Mouse (Mus musculus) layer of hippocampus, postnatal 25 days (tissue): ENCODE measurements around the gene Yif1b. TPM values are rescaled to one million over a fixed set of nuclear protein-coding genes. Genes with fewer than 3 reads are reported as not detected.

Source experiments
- DNase-seq, 2 experiments: peaks; one replicate each; pipeline ENCODE4 v3.0.0; 2022; ENCODE audit warnings: mixed read lengths in 2 of 2, low spot score in 1 of 2; ENCODE audit errors: extremely low spot score in 1 of 2
- total RNA-seq, 2 experiments: library from RNA; stranded (reverse); gene quantifications; 2 replicates each; pipeline ENCODE4 v1.2.3; 2021

Gene Yif1b
- total RNA-seq, 2 experiments from 2014 or later: 43.7 to 50.2 TPM

GRCm38 (mm10) chr7:29279261-29279660 is 41.1 kb downstream of the Yif1b start:
- DNase-seq: no peak

- DNase-seq: no peak
These were observed 41.8 kb downstream of the Yif1b start for GRCm38 (mm10) chr7:29279924-29280323.

GRCm38 (mm10) chr7:29280801-29281200 is 42.7 kb downstream of the Yif1b start:
- DNase-seq: no peak

- DNase-seq: no peak
These were observed 43.3 kb downstream of the Yif1b start, which contains the start of gene Spint2 for GRCm38 (mm10) chr7:29281201-29282073. Gene Spint2 (minus strand): TSS chr7:29281912.

GRCm38 (mm10) chr7:29282074-29282554 is 44.0 kb downstream of the Yif1b start:
- no peak for DNase-seq

GRCm38 (mm10) chr7:29283876-29284275 is 45.7 kb downstream of the Yif1b start:
- no peak for DNase-seq

- no peak for DNase-seq
These were observed 46.4 kb downstream of the Yif1b start for GRCm38 (mm10) chr7:29284523-29284922.

- DNase-seq: no peak
These were observed 49.4 kb downstream of the Yif1b start for GRCm38 (mm10) chr7:29287481-29287880.

GRCm38 (mm10) chr7:29288079-29288478 is 50.0 kb downstream of the Yif1b start:
- DNase-seq: no peak

GRCm38 (mm10) chr7:29288942-29289638 is 51.0 kb downstream of the Yif1b start, which contains the start of gene Ppp1r14a:
Gene Ppp1r14a (plus strand): TSS chr7:29289308.
- DNase-seq: peak in 1 of 2 experiments; percentile 75

GRCm38 (mm10) chr7:29289856-29290255 is 51.7 kb downstream of the Yif1b start:
- DNase-seq: no peak

GRCm38 (mm10) chr7:29290691-29291485 is 52.8 kb downstream of the Yif1b start:
- DNase-seq: no peak

- DNase-seq: no peak
These were observed 53.7 kb downstream of the Yif1b start for GRCm38 (mm10) chr7:29291616-29292457.

- no peak for DNase-seq
These were observed 54.4 kb downstream of the Yif1b start for GRCm38 (mm10) chr7:29292458-29293098.

GRCm38 (mm10) chr7:29293131-29294065 is 55.3 kb downstream of the Yif1b start:
- no peak for DNase-seq

GRCm38 (mm10) chr7:29294111-29294761 is 56.1 kb downstream of the Yif1b start:
- no peak for DNase-seq

GRCm38 (mm10) chr7:29295861-29296647 is 57.9 kb downstream of the Yif1b start:
- no peak for DNase-seq
